Mouse (Mus musculus) spleen, adult 2 months (tissue): ENCODE results near the gene Psd. TPM values are rescaled to one million over a fixed set of nuclear protein-coding genes. Genes with fewer than 3 reads are reported as not detected.
A peak's percentile ranks its signal among the peaks of the same experiment; 100 is the strongest.

Experiments
- DNase-seq, 2 experiments: peaks; one replicate each; pipeline versions ENCODE4 v3.0.0 to v3.0.0-alpha.2; 2012 to 2021; ENCODE audit warnings: low spot score in 2 of 2, low read depth in 1 of 2
- H3K27ac ChIP-seq: fragments of 200-500 bp; 2 replicates; pipeline ENCODE4 v1.5.1; 2012; ENCODE audit warnings: low read length, inconsistent platforms; ENCODE audit not compliant: insufficient read depth
- H3K27me3 ChIP-seq: fragments of 200-500 bp; 2 replicates; pipeline ENCODE4 v1.6.1; 2012; ENCODE audit warnings: mild to moderate bottlenecking, moderate library complexity, low read length, inconsistent platforms; ENCODE audit not compliant: control insufficient read depth, insufficient read depth
- H3K36me3 ChIP-seq: fragments of 200-500 bp; 2 replicates; pipeline ENCODE4 v1.6.1; 2012; ENCODE audit warnings: mild to moderate bottlenecking, low read length, inconsistent platforms; ENCODE audit not compliant: control insufficient read depth, insufficient read depth
- H3K4me1 ChIP-seq: fragments of 200-500 bp; 2 replicates; pipeline ENCODE4 v1.6.1; 2011; ENCODE audit warnings: inconsistent platforms; ENCODE audit not compliant: control insufficient read depth, insufficient read depth, insufficient read length
- H3K4me3 ChIP-seq: fragments of 200-500 bp; 2 replicates; pipeline ENCODE4 v1.5.1; 2011; ENCODE audit warnings: mild to moderate bottlenecking, inconsistent platforms; ENCODE audit not compliant: insufficient read depth, insufficient read length; ENCODE audit errors: extremely low read depth
- CTCF ChIP-seq: fragments of 200-500 bp; IDR thresholded peaks from 2 replicates; pipeline ENCODE4 v1.5.1; 2011; ENCODE audit warnings: mild to moderate bottlenecking, inconsistent platforms; ENCODE audit not compliant: insufficient read depth, insufficient read length, insufficient replicate concordance; ENCODE audit errors: extremely low read depth
- POLR2A ChIP-seq: fragments of 200-500 bp; IDR thresholded peaks from 2 replicates; pipeline ENCODE4 v1.6.1; 2011; ENCODE audit warnings: low read depth, low read length, inconsistent platforms
- WGBS: fragments of 180-500 bp; shearing (Covaris S2); methylation state at CpG from one replicate; pipeline ENCODE4 v1.1.7; 2018; 5-methylcytosine and 5-hydroxymethylcytosine counted together
- polyA plus RNA-seq: library from polyadenylated mRNA; depleted of rRNA; stranded (reverse); fragments of >200 nt; gene quantifications from 2 replicates; pipeline ENCODE4 v1.2.3, GENCODE M21; 2012

The Psd gene
- polyA plus RNA-seq, 1 experiment = 3.6 TPM

- no peak overlapping the region for H3K27ac ChIP-seq
- TF ChIP-seq POLR2A = no peak
- no peak for TF ChIP-seq CTCF
- 0 out of 2 replicates have a peak, but pooled peaks cover 1% of the 10 kb centered on the region for H3K36me3 ChIP-seq
- no peak overlapping the region for H3K4me3 ChIP-seq
- peaks cover 15% of the 10 kb centered on the region for H3K4me1 ChIP-seq
- peaks cover 2% of the 10 kb centered on the region; the same call in 1 of the 2 replicates for H3K27me3 ChIP-seq
- WGBS = 93% methylated on average over 14 of the region's 14 CpGs
- DNase-seq = no peak
These were observed 4.4 kb upstream of the Psd start for GRCm38 (mm10) chr19:46331326-46331725.

- no peak overlapping the region for H3K4me3 ChIP-seq
- H3K36me3 ChIP-seq = 0 out of 2 replicates have a peak, but pooled peaks cover 1% of the 10 kb centered on the region
- H3K4me1 ChIP-seq = peaks cover 15% of the 10 kb centered on the region
- no peak overlapping the region for H3K27ac ChIP-seq
- DNase-seq = no peak
- H3K27me3 ChIP-seq = peaks cover 6% of the 10 kb centered on the region; the same call in 1 of the 2 replicates
- 92% methylated on average over 12 of the region's 12 CpGs for WGBS
- TF ChIP-seq POLR2A (no peak), CTCF (no peak)
These were observed 3.7 kb upstream of the Psd start for GRCm38 (mm10) chr19:46330696-46331095.

- peaks cover 10% of the 10 kb centered on the region; the same call in 1 of the 2 replicates for H3K27me3 ChIP-seq
- peaks cover 15% of the 10 kb centered on the region for H3K4me1 ChIP-seq
- TF ChIP-seq CTCF (peak; percentile 87), POLR2A (no peak)
- H3K4me3 ChIP-seq = no peak overlapping the region
- 0 out of 2 replicates have a peak, but pooled peaks cover 1% of the 10 kb centered on the region for H3K36me3 ChIP-seq
- DNase-seq = peak in 1 of 2 experiments; percentile 82
- H3K27ac ChIP-seq = no peak overlapping the region
- 9% methylated on average over 16 of the region's 16 CpGs for WGBS
These were observed 3.0 kb upstream of the Psd start for GRCm38 (mm10) chr19:46329951-46330350.

GRCm38 (mm10) chr19:46329031-46329641, 2.2 kb upstream of the Psd start:
- H3K36me3 ChIP-seq = 0 out of 2 replicates have a peak, but pooled peaks cover 1% of the 10 kb centered on the region
- peaks cover 15% of the 10 kb centered on the region for H3K4me1 ChIP-seq
- peaks cover 12% of the 10 kb centered on the region; the same call in 1 of the 2 replicates for H3K27me3 ChIP-seq
- peak overlapping the region; percentile 64 for H3K4me3 ChIP-seq
- DNase-seq = no peak
- TF ChIP-seq POLR2A (no peak), CTCF (no peak)
- WGBS = 2% methylated on average over 54 of the region's 54 CpGs
- H3K27ac ChIP-seq = peak overlapping the region; percentile 82; the same call in 1 of the 2 replicates

- Histone ChIP-seq H3K36me3 (0 out of 2 replicates have a peak, but pooled peaks cover 1% of the 10 kb centered on the region), H3K4me3 (peak within 1 kb of the TSS; percentile 64), H3K4me1 (peaks cover 15% of the 10 kb centered on the region), H3K27ac (peak within 1 kb of the TSS; percentile 82), H3K27me3 (peaks cover 12% of the 10 kb centered on the region; the same call in 1 of the 2 replicates)
- TF ChIP-seq POLR2A (peak; percentile 46), CTCF (no peak)
- peak; percentile 80 to 89 for DNase-seq
- under 1% methylated on average over 81 of the region's 81 CpGs for WGBS
These were observed 1.4 kb upstream of the Psd start, which contains the start of gene Fbxl15 for GRCm38 (mm10) chr19:46328081-46329030. Gene Fbxl15, plus strand, starts transcription at chr19:46328184.

- 35% methylated on average over 14 of the region's 14 CpGs for WGBS
- Histone ChIP-seq H3K27me3 (peaks cover 12% of the 10 kb centered on the region), H3K36me3 (0 out of 2 replicates have a peak, but pooled peaks cover 1% of the 10 kb centered on the region), H3K27ac (no peak overlapping the region), H3K4me1 (peaks cover 15% of the 10 kb centered on the region), H3K4me3 (peak overlapping the region; percentile 64)
- TF ChIP-seq POLR2A (no peak), CTCF (no peak)
- DNase-seq = no peak
These were observed 642 bp upstream of the Psd start for GRCm38 (mm10) chr19:46327531-46328064.
